Mouse (Mus musculus): ENCODE measurements around the gene Fancc.

DNA sequence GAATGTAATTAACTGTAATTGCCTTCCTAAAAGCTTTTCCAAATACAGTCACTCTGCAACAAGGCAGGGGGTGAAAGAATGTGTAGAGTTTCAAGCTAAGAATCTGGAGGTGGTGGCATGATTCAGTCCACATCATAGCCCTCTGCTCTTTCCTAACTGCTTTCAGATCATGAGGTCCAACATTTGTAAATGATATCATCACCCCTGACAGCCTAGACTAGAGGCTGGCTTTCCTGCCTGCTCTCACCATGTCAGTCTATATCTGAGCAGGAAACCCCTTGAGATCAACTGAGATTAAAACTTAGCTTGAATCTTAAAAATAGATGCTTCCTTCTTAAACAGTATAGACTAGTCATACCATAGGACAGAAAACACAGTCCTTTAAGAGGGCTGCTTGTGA, 75.9 kb downstream of the Fancc start:
- TF ChIP-seq CTCF (IDR thresholded peaks at IDR 0.05; ENCODE audit: insufficient read depth, low read length) = no peak
- TF ChIP-seq POLR2A (IDR thresholded peaks at IDR 0.05; ENCODE audit: borderline replicate concordance, extremely low read depth, low read depth, low read length) = no peak
